Mouse (Mus musculus): ENCODE measurements around the gene Bcl2l11.
"Not testable (repeated sequence)": the region's sequence is repeated elsewhere in the genome, so short reads cannot be mapped to it uniquely, and the experiment has no call there.

Gene Bcl2l11

DNA sequence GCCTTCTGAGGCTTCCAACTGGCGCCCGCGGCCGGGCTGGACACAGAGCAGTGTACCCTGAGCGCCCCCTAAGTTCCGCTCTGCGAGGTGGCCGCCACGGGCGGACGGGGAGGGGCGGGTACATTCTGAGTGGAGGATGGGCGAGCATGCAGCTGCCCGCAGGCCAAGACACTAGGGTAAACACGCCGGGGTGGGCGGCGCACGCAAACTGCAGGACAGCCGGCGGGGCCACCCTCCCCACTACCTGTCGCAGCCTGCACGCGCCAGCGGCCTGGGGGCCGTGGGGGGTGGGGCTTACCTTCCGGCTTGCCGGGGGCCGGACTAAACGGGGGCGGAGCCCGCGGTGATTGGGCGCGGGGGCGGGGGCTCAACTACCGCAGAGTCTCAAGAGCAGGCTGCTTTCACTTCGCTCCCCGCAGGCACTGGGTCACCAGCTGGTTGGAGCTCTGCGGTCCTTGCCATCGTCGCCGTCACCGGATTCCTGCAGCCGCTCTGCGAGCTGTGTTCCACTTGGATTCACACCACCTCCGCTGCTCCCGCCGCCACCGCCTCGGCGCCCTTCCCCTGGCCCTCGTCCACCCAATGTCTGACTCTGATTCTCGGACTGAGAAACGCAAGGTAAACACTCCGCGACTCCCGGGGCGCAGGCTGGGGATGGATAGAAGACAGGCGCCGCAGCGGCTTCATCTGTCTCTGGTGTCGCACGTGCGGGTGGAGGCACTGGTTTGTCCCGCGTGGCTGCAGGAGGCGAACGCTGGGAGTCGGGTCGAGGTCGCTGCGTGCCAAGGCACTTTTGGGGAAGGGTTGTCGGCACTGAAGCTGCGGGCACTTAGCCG is at the start of gene Bcl2l11:
TSS of gene Bcl2l11 (plus strand) at position 404 of the 836 bp plus-strand sequence.
- peak; percentile 97 for DNase-seq

DNA sequence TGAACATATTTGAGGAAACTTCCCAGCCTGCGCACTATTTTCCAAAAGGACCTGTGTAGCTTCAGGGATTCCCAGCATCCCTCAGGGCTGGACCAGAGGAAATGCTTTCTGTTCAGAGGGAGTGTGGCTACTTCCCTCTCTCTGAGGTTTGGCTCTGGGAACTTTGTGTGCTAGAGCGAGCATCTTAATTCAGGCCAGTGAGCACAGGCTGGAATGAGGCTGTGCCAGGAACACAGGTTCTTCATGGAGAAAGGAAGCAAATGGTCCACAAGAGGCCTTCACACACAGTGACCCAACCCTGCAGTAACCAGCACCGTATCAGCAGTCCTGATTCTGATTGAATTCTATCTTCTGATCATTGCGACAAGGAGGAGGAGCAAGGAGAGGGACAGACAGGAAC is 48.9 kb upstream of the Bcl2l11 start:
- no peak for DNase-seq

DNA sequence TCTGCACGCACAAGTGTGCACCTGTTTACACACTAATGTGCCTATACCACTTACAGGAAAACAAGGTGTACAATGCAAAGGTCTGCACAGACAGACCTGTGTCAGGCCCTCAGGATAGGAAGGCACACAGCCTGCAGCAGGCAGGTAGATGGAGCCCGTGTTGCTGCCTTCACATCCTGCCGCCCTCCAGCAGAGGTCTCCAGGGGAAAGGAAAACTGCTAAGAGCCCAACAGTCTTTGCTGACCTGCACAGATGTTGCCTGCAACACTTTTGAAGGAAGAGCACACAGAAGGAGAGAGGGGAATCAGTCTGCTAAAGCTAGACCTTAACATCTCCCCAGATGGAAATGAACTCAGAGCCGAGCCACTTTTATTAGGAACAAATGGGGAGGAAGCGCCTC is 47.0 kb upstream of the Bcl2l11 start:
- peak; percentile 57 for DNase-seq

DNA sequence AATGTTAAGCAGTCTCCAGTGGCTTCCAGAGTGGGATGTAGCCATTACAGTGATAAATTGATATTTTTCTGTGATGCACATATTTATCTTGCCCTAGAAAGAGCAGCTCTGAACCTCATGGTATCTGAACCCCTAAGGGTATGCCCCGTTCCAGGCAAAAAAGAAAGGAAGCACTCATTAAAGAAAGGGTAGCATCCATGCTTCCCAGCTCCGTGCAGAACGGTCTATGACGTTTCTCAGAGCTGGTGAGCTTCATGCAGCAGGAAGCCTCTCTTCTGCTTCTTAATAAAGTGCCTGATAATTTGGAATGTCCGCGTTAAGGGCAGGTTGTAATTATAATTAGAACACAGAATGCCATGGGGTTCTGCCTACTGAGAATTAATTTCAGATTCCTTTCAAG is 46.5 kb upstream of the Bcl2l11 start:
- DNase-seq: no peak

DNA sequence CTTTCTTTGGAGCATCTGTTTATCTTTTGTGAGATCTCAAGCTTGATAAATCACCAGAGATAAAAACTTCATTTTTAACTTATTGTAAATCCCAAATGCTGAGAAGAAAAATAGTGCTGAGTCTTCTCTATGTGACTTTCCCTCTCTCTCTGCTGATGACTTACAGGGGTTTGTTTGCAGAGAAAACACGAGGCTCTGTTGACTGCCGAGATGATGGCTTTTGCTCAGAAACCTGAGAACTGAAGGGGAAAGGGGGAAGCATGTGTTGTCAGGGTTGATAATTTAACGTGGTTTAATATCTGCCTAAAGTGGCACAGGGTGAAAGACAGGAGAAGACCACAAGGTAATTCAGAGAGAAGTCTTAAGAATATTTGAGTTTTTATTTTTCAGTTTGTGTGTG is 42.0 kb upstream of the Bcl2l11 start:
- no peak for DNase-seq

DNA sequence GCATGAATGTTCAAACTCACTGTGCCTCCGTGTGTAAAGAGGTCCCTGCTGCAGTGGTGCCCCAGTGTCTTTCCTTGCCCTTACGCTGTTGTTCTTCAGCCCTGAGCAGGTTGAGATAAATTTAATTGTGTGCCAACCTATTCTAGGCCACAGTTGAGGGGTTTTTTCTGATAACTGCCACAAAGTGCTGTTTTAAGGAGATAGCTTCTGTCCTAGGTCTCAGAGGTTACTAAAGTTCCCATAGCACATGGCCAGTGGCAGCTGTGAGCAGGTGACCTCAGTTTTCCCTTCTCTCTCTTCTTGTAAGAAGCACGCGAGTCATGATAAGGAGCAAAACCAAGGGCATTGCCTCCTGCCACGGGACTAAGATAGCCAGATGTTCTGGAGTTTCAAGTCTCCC is 41.2 kb upstream of the Bcl2l11 start:
- DNase-seq: no peak

DNA sequence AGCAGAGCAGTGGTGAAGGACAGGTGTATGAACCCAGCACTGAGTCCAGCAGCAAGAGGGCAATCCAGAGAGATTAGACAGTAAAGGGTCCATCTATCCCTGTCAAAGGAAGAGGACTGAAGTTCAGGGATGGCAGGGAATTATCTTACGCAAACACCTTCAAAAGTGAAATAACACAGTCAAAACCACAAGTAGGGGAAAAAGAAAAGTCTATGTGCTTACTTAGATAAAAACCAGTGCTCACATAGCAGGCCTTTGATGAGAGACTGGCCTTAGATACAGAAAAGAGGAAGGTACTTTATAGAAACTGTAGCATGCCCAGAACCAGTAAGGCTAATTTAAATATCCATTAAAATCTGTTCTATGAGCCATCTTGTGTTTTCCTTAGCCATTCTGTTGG is 40.4 kb upstream of the Bcl2l11 start:
- no peak for DNase-seq

DNA sequence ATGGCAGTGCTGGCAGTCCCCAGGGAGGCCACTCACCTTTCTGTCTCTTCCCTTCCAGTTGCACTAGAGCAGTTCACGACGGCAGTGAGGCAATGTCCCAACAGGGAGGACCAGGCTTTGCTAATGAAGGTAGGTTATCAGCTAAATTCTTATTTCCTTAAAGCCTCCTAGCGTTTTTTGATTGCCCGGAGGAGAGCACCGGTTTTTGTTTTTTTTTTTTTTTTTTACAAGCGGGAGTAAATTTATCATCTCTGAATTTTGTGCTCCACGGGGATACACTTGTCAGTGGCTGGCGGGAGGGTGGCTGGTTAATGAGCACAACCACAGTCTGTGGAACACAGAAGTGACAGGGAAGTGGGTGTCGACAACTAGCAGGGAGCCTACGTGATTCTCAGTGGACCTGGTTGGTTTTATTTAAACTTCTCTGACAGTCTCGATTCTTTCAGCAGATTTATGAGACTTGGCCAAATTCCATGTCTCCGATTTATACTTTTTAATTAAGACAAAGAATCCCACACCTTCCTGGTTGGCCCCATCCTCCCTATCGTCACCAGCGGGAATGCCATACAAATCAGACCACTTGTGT is 39.4 kb upstream of the Bcl2l11 start:
- no peak for DNase-seq

DNA sequence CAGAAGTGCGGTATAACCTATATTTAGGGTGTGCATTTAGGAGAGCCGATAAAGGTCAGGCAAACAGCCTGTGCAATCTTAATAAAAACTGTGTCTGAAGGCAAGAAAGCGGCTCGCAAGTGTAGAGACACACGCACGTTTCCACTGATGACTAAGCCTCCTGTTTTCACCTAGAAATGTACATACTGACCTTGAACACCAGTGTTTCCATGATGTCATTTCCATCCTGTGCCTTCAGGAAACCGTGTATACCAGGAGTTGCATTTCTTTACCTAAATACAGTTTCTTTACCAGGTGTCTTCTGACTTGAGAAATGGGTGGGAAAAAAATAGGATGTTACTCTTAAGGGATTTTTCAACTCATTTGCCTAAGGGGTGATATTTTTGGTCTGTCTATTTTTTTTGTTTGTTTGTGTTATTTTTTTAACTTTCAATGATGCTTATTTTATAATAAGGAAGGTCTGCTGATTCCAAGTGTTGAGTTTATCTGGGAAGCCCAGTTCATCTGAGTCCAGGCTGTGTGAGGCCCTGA is 38.8 kb upstream of the Bcl2l11 start:
- no peak for DNase-seq

DNA sequence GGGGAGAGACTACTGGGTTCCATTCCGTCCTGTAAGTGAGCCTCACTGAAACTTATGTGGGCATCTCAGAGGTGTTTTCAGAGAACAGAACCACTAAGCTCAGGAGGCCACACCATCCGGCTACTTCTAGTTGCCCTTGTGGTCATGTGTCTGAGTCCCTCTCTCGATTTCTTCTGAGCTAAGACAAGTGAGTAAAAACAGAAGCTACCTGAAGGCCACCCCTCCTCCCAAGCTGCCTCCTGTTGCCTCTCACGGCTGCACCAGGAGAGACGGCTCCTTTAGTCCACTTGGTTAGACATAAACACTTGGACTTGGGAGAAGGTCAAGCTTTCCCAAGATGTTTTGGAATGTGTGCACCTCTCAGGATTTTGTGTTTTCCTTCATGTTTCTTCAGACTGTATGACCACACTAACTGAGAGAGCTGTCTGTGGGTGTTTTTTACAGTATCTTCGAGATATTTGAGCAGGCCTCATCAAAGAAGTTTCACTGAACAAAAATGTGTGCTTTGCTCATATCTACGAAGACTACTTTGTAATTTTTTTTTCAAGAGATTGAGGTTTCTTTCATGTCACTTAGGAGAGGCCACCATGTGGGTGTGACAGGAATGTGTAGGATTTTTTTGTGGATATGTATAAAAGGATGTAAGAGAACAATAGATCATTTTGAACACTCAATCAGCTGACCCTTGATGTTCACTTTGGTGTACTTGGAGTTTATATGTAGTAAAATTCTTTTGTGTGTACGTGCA is 37.9 kb upstream of the Bcl2l11 start:
- DNase-seq: no peak

DNA sequence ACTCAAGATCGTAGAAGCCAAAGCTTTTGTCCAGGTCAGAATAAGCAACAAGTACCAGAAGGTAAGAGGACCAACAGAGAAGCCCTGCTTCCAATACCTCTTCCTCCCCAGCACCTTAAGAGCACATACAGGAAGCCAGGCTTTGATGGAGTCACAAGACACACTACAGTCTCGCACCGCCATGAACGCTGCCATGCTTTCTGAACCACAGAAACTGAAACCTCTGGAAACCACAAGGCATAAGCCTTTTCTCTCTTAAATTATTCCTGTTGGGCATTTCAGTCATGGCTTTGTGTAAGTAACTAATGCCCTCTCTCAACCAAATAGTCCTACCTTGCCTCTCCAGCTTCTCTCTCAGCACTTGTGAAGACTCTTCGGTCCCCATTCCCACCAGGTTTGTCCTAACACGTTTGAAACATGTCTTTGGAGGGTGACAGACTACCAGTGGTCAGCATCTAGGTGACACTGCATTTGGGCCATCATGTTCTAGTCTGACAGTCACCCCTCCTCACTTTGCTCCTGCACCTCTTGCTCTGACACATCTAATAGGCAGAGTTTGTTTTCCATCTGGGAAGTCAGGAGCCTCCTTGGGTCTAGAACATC is 35.5 kb upstream of the Bcl2l11 start:
- DNase-seq: no peak

DNA sequence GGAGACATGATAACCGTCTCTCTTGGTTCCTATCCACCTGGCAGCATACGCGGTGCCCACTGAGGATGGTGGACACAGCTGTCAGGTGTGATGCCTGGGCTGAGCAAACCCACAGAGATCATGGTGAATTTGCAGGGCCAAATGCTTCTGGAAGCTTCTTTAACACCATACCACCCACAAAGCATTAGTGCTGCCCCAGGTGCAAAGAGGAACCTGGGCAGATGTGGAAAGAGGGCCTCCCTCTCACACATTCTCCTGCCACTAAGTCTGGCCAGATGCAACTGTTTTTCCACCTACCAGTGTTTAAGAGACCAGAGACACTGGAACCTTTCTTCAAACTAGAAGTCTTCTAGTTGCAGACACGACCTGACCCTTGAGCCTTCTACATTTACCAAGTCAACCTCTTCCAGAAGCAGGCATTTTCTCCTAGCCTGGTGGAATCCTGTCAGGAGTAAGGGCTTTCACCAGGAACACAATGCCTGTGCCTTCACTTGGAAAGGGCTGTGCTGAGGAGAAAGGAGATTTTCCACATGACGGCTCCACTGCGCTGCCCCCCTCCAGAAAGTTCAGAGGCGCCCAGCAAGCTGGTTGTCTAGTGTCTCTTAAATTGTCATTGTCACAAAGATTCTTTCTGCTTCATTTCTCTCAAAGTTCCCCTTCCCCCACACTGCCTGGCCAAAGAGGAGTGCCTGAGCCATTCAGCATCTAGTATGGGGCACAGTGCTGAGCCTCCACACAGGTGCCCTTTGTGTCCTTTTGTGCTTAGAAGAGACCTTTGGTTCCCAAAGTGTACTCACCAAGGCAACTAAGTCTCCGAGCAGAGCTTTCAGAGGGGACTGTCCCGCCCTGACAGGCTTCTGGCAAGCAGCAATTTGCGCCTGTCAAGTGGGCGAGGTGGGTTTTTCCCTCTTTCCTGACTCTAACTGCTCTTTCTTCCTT is 34.1 kb upstream of the Bcl2l11 start:
- peak; percentile 65 for DNase-seq

DNA sequence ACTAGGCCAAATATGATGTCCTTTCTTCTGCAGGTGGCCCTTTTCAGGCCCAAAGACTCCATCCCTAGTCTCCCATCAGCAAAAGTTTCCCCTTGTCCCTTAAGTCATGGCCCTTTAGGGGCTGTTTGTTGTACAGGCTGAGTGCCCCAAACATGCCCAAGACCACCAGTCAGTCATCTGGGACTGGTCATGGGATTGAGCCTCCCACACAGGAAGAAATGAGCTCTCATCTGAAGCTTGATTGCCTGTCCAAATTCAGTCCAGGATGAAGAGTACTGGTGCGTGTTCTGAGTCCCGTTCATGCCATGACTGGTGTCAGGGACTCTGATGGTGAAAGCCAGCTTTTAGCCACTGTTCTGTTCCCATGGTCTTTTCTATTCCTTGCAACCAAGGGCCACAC is 33.4 kb upstream of the Bcl2l11 start:
- DNase-seq: peak; percentile 11

DNA sequence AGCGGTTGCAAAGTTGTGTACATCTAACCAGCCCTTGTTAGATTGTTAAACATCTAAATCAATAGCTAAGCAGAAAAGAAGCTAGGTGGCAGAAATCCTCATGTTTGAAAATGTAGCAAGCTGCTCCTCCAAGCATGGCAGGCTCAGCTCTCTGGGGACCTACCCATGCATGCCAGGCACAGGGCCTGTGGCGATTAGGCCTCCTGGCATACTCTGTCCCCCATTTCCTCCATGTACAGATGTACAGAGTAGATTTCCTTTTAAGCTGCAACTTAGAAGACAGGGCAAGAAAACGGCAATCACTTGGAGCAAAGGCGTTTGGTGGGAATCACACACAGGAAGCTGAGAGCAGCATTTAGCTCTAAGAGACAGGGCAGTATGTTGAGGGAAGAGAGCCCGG is 31.6 kb upstream of the Bcl2l11 start:
- DNase-seq: peak; percentile 29

DNA sequence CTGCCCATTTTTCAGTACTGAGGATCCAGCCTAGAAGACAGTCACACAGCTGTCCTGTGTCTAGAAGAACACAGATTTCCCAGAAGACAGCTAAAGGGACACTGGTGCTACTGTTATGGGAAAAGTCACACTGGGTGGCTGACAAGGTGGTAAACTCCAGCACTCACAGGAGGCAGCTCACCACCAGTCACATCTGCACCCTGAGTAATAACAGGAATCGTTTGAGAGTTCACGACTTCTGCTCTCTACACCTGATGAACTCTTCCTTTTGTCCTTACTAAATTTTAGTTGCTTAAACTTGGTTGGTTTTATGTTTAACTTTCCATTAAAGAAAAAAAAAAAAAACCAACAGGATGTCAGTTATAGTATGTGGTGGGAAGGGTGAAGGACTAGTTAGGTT is 31.2 kb upstream of the Bcl2l11 start:
- peak; percentile 23 for DNase-seq

DNA sequence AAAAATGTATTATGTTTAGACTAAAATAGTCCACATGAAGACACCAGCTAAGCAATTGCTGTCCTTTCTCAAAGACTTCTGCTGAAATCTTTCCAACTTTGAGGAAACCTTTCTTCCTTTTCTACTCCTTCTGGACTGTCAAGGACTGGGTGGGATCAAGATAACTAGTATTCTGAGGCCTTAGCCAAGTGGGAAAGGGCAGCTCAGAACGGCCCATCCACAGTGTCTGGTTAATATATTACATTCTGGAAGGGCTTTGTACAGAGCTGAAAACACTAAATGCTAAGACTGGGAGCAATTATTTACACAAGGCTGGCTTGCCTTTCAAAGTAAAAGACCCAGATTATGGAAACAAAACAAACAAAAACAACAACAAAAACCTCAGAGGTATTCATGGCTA is 30.6 kb upstream of the Bcl2l11 start:
- peak; percentile 87 for DNase-seq

DNA sequence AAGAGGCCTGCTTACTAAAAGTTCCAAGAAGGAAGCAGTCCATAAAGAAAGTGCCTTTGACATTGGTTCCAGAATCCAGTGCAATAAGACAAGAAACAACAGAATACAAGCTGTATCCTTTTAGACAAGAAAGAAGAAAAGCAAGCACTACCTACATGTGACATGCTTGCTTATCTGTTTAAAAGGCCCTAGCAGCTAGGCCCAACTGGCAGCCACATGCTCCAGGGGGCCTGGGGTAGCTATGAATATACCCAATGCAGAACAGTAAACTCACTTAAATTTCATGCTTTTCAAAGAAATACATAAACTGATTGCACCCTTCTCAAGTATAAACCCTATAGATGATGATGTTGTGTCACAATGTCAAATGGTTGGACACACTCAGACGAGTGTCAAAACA is 29.8 kb upstream of the Bcl2l11 start:
- no peak for DNase-seq

DNA sequence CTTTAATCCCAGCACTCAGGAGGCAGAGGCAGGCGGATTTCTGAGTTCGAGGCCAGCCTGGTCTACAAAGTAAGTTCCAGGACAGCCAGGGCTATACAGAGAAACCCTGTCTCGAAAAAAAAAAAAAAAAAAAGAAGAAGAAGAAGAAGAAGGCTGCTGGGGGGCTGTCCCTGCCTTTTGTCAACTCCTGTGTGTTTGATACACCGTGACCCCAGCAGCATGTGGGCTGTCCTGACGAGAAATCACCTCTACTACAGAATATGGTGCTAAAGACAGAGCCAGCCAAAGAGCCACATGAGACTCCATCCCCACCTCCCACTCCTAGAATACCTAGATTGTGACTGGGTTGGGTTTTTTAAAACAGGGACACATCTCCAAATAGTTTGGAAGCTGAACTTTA is 27.7 kb upstream of the Bcl2l11 start:
- DNase-seq: not testable (repeated sequence)

DNA sequence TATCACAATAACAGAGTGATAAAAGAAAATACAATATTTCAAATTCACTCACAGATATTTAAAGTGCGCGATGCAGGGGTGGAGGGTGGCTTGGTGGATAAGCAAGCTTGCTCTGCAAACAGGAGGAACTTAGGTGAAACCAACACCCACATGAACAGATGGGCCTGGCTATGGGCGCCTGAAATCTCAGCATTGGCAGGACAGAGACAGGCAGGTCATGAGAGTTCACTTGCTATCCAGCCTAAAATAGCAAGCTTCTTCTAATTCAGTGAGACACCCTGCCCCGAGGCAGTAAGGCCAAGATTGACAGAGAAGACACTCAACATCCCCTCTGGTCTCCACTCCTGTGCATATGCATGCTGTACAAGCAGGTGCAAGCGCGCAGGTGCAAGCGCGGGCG is 23.8 kb upstream of the Bcl2l11 start:
- DNase-seq: no peak

DNA sequence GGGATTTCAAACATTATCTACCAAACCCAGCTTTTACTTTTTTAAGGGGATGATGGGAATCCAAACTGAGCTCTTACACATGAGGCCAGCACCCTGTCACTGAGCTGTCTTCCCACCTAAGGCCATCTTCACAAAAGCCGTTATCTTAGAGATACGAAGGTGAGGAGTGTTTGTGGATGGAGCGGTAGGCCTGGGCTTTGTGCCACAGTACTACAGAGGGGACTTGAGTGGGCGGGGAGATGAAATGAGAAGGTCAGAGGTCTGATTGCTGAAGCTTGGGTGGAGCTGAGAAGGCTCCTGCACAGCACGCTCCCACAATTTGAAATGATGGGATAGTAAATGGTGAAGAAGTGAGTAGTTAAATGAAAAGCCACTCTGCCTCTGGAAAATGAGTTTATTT is 21.0 kb upstream of the Bcl2l11 start:
- no peak for DNase-seq

DNA sequence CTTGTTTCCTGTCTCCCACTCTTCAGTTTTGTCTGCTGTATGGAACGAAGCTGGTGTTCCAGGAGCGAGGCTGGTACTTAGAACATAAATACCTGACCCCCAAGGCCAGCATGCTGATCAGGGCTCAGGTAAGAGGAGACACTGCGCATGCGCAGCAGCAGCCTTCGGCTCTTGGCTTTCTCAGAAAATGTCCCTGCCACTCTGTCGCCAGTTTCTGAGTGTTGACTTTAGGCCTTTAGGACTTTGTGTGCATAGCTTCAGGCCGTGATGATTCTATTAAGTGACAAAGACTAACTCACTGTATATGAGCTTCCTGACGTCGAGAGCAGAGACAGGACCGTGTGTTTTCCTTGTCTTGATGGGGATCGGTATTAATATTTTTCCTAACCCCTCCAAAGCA is 20.2 kb upstream of the Bcl2l11 start:
- no peak for DNase-seq

DNA sequence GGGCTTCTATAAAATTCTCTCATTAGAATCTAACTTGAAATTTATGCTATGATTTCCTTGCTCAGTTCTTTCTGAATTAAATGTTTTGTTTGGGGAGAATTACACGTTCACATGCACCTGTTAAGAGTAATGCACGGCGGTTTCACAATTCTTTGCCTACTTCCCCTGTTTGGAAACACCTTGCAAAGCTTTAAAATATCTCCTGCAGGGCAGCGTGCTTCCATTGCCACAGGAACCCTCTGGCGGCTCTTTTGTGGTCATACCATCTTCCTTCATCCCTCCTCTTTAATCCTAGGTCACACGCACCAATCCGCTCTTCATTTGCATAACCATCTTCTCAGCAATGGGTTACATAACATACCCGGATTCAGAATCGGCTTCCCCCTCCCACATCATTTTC is 14.3 kb upstream of the Bcl2l11 start:
- DNase-seq: no peak
